Mouse (Mus musculus) lung, embryonic 14.5 days (tissue): ENCODE results near the gene Ccser1. TPM values are rescaled to one million over a fixed set of nuclear protein-coding genes. Genes with fewer than 3 reads are reported as not detected.

Experiments
- ATAC-seq: fragments of 200-750 bp; cut with Nextera tagmentation; 2 replicates; pipeline ENCODE4 v1.8.0; 2017; ENCODE audit warnings: mild to moderate bottlenecking, moderate TSS enrichment, moderate library complexity; ENCODE audit not compliant: insufficient read depth
- DNase-seq: peaks from one replicate; pipeline ENCODE4 v3.0.0-alpha.2; 2015
- H3K27ac ChIP-seq: fragments of 300-500 bp; sonication (generic); 2 replicates; pipeline ENCODE4 v1.5.1; 2014; ENCODE audit warnings: low read depth, mild to moderate bottlenecking, moderate library complexity
- H3K27me3 ChIP-seq: fragments of 300-500 bp; sonication (generic); 2 replicates; pipeline ENCODE4 v1.6.1; 2014; ENCODE audit warnings: low read length, control low read depth; ENCODE audit not compliant: insufficient read depth
- H3K36me3 ChIP-seq: fragments of 300-500 bp; sonication (generic); 2 replicates; pipeline ENCODE4 v1.6.1; 2014; ENCODE audit warnings: control low read depth; ENCODE audit not compliant: insufficient read depth
- H3K4me1 ChIP-seq: fragments of 300-500 bp; sonication (generic); 2 replicates; pipeline ENCODE4 v1.6.1; 2014; ENCODE audit warnings: antibody characterized with exemption, control low read depth; ENCODE audit not compliant: insufficient read depth
- H3K4me2 ChIP-seq: fragments of 300-500 bp; sonication (generic); 2 replicates; pipeline ENCODE4 v1.6.1; 2014; ENCODE audit warnings: mild to moderate bottlenecking
- H3K4me3 ChIP-seq: fragments of 300-500 bp; sonication (generic); 2 replicates; pipeline ENCODE4 v1.5.1; 2014; ENCODE audit warnings: low read depth, low read length
- H3K9ac ChIP-seq: fragments of 300-500 bp; sonication (generic); 2 replicates; pipeline ENCODE4 v1.6.1; 2014
- H3K9me3 ChIP-seq: fragments of 300-500 bp; sonication (generic); 2 replicates; pipeline ENCODE4 v1.6.1; 2016; ENCODE audit warnings: low read depth, low read length, control low read depth
- CTCF ChIP-seq: IDR thresholded peaks from 2 replicates; pipeline ENCODE4 v1.5.1; 2016; ENCODE audit warnings: antibody characterized with exemption, low read depth
- WGBS: fragments of 180-500 bp; shearing (Covaris S2); extraction: QIAGEN DNeasy Blood & Tissue Kit; methylation state at CpG from one replicate; pipeline ENCODE4 v1.1.7; 2014; 5-methylcytosine and 5-hydroxymethylcytosine counted together
- polyA plus RNA-seq: library from polyadenylated mRNA; unstranded; fragments of >200 nt; fragmentation: Nextera tagmentation; extraction: Ambion mirVana; gene quantifications from 2 replicates; pipeline ENCODE4 v1.2.1, GENCODE M21; 2014

Ccser1 gene
- polyA plus RNA-seq, 1 experiment from 2014 or later: 8.9 TPM

DNA sequence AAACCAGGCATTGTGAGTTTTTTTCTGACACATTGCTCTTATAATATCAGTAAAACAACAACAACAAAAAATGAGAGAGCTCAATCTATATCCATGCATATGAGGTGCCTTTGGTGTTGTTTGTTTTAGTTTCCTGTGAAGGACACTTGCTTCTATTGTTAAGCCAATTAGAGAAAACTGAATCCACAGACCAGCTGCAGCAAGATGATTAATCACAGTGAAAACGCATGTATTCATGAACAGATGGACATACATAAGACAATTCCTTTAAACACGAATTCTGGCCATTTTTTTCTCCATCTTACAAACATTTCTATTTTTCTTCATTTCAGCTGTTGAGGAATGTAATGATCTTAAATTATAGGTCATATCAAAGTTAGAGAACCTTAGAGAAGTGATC, 387.4 kb downstream of the Ccser1 start:
- H3K4me1 ChIP-seq: no peaks in the 10 kb centered on the region
- DNase-seq: no peak
- H3K4me2 ChIP-seq: no peak overlapping the region
- H3K27ac ChIP-seq: no peak overlapping the region
- H3K36me3 ChIP-seq: no peaks in the 10 kb centered on the region
- WGBS: 42% methylated on average over 2 of the region's 2 CpGs
- TF ChIP-seq CTCF: no peak
- H3K4me3 ChIP-seq: no peak overlapping the region
- H3K27me3 ChIP-seq: no peaks in the 10 kb centered on the region
- no peak for ATAC-seq
- no peak overlapping the region for H3K9ac ChIP-seq
- H3K9me3 ChIP-seq: no peaks in the 10 kb centered on the region

DNA sequence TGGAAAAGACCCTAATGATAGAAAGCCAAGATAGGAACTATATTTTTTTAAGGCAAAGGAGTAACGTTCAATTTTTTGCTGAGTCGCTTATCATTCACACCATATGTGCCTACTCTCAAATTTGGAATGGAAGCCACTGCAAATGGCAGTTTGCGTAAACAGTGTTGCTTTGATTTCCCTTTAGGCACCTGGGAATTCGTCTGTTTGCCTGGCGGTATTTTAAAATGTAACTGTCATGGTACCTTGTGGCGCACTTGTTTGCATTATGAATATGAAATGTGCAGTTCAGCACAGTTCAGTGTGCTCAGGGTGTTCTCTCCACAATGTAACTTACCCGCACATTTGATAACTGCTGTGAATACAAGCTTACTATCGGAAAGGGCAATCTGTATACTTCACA, 387.8 kb downstream of the Ccser1 start:
- WGBS: 74% methylated on average over 8 of the region's 8 CpGs
- DNase-seq: no peak
- H3K9ac ChIP-seq: no peak overlapping the region
- TF ChIP-seq CTCF: no peak
- no peak overlapping the region for H3K4me3 ChIP-seq
- H3K36me3 ChIP-seq: no peaks in the 10 kb centered on the region
- H3K27ac ChIP-seq: no peak overlapping the region
- no peak overlapping the region for H3K4me2 ChIP-seq
- H3K9me3 ChIP-seq: no peaks in the 10 kb centered on the region
- no peak for ATAC-seq
- H3K27me3 ChIP-seq: no peaks in the 10 kb centered on the region
- no peaks in the 10 kb centered on the region for H3K4me1 ChIP-seq

DNA sequence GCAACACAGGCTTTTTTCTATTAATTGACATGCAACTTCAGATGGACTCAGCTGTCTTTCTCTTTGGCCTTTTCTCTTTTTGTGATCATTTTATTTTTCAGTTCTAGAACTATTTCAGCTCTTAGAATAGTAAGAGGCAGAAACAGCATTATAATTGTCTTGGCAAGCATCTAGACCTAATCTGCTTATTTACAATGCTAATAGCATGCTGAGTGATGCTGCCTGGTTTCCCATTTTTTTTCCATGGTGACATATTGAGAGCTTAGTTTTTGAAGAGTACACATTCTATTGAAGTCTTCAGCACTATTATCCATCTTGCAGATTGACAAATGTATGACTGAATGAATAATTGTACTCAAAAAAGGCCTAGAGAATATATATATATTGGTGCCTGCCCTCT, 401.6 kb downstream of the Ccser1 start:
- Histone ChIP-seq H3K36me3 (no peaks in the 10 kb centered on the region), H3K4me3 (no peak overlapping the region), H3K9ac (no peak overlapping the region), H3K27me3 (no peaks in the 10 kb centered on the region), H3K27ac (no peak overlapping the region), H3K4me2 (no peak overlapping the region), H3K9me3 (no peaks in the 10 kb centered on the region), H3K4me1 (no peaks in the 10 kb centered on the region)
- no peak for ATAC-seq
- no peak for DNase-seq
- TF ChIP-seq CTCF: no peak

DNA sequence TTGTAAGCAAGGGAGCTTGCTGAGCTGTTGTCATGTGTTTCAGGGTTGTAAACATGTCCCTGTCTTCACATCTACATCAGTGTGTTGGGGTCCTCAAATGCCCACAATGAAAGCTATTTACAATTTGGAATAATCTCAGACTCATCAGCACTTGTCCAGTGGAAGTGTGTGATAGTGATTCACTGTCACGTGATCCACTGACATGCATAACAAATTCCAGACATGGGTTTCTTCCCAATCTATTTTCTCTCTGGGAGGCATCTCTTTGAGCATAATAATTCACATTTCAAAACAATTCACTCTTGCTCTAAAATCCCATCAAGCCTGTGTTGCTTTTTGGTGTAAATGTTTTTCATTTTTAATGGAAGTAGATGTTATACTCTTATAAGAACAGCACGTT, 408.9 kb downstream of the Ccser1 start:
- Histone ChIP-seq H3K4me3 (no peak overlapping the region), H3K9me3 (no peaks in the 10 kb centered on the region), H3K9ac (no peak overlapping the region), H3K27ac (no peak overlapping the region), H3K36me3 (no peaks in the 10 kb centered on the region), H3K27me3 (no peaks in the 10 kb centered on the region), H3K4me2 (no peak overlapping the region), H3K4me1 (no peaks in the 10 kb centered on the region)
- WGBS: 55% methylated on average over 2 of the region's 2 CpGs
- no peak for TF ChIP-seq CTCF
- ATAC-seq (no peak), DNase-seq (no peak)

DNA sequence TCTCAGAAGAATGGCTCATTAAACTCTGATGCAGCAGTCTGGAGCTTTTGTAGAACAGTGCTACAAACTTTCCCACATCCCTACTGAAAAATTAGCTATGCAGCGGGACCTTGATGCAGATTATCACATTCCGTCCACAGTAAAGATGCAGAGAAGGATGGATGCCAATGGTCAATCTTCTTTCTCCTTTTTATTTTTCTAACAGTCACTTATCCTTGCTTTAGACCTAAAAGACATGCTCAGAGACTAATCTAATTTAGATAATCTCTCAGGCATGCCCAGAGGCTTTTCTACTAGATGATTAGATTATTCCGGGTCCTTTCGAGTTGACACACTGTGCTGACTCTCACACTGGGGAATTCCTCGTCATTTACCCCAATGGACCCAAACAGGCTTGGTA, 421.8 kb downstream of the Ccser1 start:
- no peak overlapping the region for H3K27ac ChIP-seq
- DNase-seq (no peak), ATAC-seq (no peak)
- H3K36me3 ChIP-seq: no peaks in the 10 kb centered on the region
- no peak overlapping the region for H3K9ac ChIP-seq
- WGBS: 90% methylated on average over 5 of the region's 5 CpGs
- no peaks in the 10 kb centered on the region for H3K9me3 ChIP-seq
- H3K4me2 ChIP-seq: no peak overlapping the region
- no peaks in the 10 kb centered on the region for H3K4me1 ChIP-seq
- no peak overlapping the region for H3K4me3 ChIP-seq
- H3K27me3 ChIP-seq: no peaks in the 10 kb centered on the region
- TF ChIP-seq CTCF: no peak

DNA sequence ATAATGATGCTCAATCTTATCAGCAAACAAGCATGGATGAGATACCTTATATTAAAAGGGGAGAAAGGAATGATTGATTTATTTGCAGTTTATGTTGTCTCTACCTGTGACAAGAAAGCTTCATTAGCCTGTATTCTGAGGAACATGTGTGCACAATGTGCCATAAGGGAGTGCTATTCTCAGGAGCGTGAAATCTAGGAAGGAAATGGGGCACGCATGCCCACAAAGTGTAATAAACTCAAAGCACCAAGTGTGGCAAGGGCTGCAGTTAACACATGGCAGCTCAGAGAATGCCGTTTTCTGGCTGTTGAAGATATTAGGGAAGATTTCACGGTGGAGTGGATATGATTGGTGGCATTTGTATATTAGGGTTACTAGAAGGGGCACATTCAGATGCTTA, 434.8 kb downstream of the Ccser1 start:
- H3K9me3 ChIP-seq: no peaks in the 10 kb centered on the region
- no peak overlapping the region for H3K9ac ChIP-seq
- DNase-seq: no peak
- TF ChIP-seq CTCF: no peak
- ATAC-seq: no peak
- no peaks in the 10 kb centered on the region for H3K36me3 ChIP-seq
- WGBS: 85% methylated on average over 4 of the region's 4 CpGs
- H3K4me1 ChIP-seq: no peaks in the 10 kb centered on the region
- no peak overlapping the region for H3K27ac ChIP-seq
- no peak overlapping the region for H3K4me3 ChIP-seq
- H3K4me2 ChIP-seq: no peak overlapping the region
- no peaks in the 10 kb centered on the region for H3K27me3 ChIP-seq

DNA sequence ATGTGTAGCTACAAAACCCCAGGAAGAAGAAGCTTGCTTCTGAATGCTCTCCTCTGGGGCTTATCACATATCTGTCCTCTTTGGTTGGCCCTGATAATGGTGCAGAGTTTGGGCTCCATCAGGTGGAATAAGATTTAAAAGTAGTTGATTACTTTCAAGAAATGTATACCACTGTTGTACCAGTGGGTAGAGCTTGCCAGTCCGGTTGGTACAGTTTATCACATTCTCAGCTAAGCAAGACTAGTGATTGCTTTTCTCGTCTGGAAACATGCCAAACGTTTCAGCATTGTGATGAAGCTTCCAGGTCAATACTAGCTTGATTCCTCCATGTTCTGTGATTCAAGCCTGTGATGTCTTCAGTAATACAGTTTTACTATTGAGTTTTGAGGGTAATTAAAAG, 441.6 kb downstream of the Ccser1 start:
- ATAC-seq (no peak), DNase-seq (peak; percentile 27)
- H3K4me2 ChIP-seq: no peak overlapping the region
- no peaks in the 10 kb centered on the region for H3K36me3 ChIP-seq
- no peaks in the 10 kb centered on the region for H3K9me3 ChIP-seq
- H3K27ac ChIP-seq: no peak overlapping the region
- no peaks in the 10 kb centered on the region for H3K27me3 ChIP-seq
- no peak for TF ChIP-seq CTCF
- WGBS: 56% methylated on average over 3 of the region's 3 CpGs
- H3K4me3 ChIP-seq: no peak overlapping the region
- H3K9ac ChIP-seq: no peak overlapping the region
- H3K4me1 ChIP-seq: no peaks in the 10 kb centered on the region

DNA sequence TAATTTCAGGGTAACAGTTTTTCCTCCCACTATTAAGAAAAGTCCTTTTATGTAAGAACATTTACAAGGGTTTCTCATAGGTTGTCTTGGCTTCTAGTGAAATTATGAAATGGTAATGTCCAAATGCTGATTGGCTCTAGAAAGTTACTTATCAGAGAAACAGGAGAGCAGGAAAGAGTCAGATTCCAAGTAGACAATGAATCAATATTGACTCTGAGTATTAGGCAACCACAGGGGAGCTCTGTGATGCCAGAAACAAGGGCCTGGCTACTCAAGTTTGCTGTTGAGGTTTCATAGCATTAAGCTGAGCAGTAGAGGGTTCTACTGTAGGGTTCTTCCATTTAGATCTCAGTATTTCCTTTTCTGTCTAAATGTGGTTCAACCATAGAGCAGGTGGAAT, 481.3 kb downstream of the Ccser1 start:
- no peak overlapping the region for H3K27ac ChIP-seq
- peak; percentile 8 for DNase-seq
- H3K36me3 ChIP-seq: no peaks in the 10 kb centered on the region
- no peaks in the 10 kb centered on the region for H3K27me3 ChIP-seq
- no peak for TF ChIP-seq CTCF
- H3K4me2 ChIP-seq: no peak overlapping the region
- no peak overlapping the region for H3K4me3 ChIP-seq
- no peaks in the 10 kb centered on the region for H3K9me3 ChIP-seq
- H3K9ac ChIP-seq: no peak overlapping the region
- no peaks in the 10 kb centered on the region for H3K4me1 ChIP-seq
- ATAC-seq: no peak
